In genomic region chr9:70891431-70892133, GRCm38 (mm10) we compare ENCODE assay signal across 9 mouse cellular contexts.
DNase-seq lines count a peak whose midpoint lies in the region; ATAC-seq lines count a peak whose summit lies in the region.
"Had no signal": no experiment of that assay in that cellular context is flagged by ENCODE, and none has a peak within 500 bp of the region (broad histone marks: within the 10 kb centered on the region; RNA-seq: fewer than 3 reads in every experiment).

No protein-coding gene starts in this region.

- H3K27me3 ChIP-seq in midbrain, embryonic 13.5 days = no peaks in the 10 kb centered on the region
- H3K27me3 ChIP-seq in hindbrain, embryonic 14.5 days (ENCODE audit: control insufficient read depth, insufficient read depth, low read length) = no peaks in the 10 kb centered on the region

- peak; percentile 41 to 75 for DNase-seq in left cerebral cortex, postnatal 10 days (ENCODE audit: extremely low spot score in 1 of 2, low spot score in 2 of 2)
- DNase-seq in left cerebral cortex, adult 11 months (ENCODE audit: low spot score) = no peak
- peak; percentile 66 for DNase-seq in kidney, postnatal 10 days
- DNase-seq in lung, postnatal 25 days (ENCODE audit: low spot score) = peak; percentile 52
- peak; percentile 37 for DNase-seq in thymus, postnatal 0 days (ENCODE audit: low spot score)
- DNase-seq in hindbrain, embryonic 14.5 days (ENCODE audit: low spot score) = no peak

- H3K4me1 ChIP-seq in midbrain, embryonic 13.5 days (replicated peaks) = no peaks in the 10 kb centered on the region
- no peaks in the 10 kb centered on the region for H3K4me1 ChIP-seq in hindbrain, embryonic 14.5 days (replicated peaks; ENCODE audit: control insufficient read depth, insufficient read depth, low read length)

- no peak overlapping the region for H3K9ac ChIP-seq in midbrain, embryonic 13.5 days (replicated peaks)
- no peak overlapping the region for H3K9ac ChIP-seq in hindbrain, embryonic 14.5 days

- H3K4me3 ChIP-seq in midbrain, embryonic 13.5 days (replicated peaks) = no peak overlapping the region
- H3K4me3 ChIP-seq in hindbrain, embryonic 14.5 days (replicated peaks; ENCODE audit: low read length) = no peak overlapping the region
- H3K4me3 ChIP-seq: myocyte had no signal

- no peak overlapping the region for H3K27ac ChIP-seq in midbrain, embryonic 13.5 days
- no peak overlapping the region for H3K27ac ChIP-seq in hindbrain, embryonic 14.5 days

- WGBS in midbrain, embryonic 13.5 days = 86% methylated on average over 8 of the region's 8 CpGs
- whole genome bisulfite sequencing in hindbrain, embryonic 14.5 days = 72% methylated on average over 8 of the region's 8 CpGs

- no peak overlapping the region for H3K4me2 ChIP-seq in midbrain, embryonic 13.5 days (replicated peaks)
- no peak overlapping the region for H3K4me2 ChIP-seq in hindbrain, embryonic 14.5 days (replicated peaks)

- H3K36me3 ChIP-seq in midbrain, embryonic 13.5 days = no peaks in the 10 kb centered on the region
- H3K36me3 ChIP-seq in hindbrain, embryonic 14.5 days (replicated peaks; ENCODE audit: control insufficient read depth, insufficient read depth) = no peaks in the 10 kb centered on the region

- H3K9me3 ChIP-seq in midbrain, embryonic 13.5 days = no peaks in the 10 kb centered on the region
- no peaks in the 10 kb centered on the region for H3K9me3 ChIP-seq in hindbrain, embryonic 14.5 days (ENCODE audit: control insufficient read depth, low read length)

- intact Hi-C loops in left cerebral cortex, postnatal 10 days (cut with DNase I) = no loop called here

- ATAC-seq in erythroblast, adult 5-6 weeks (replicated peaks; ENCODE audit: low FRiP score, poor library complexity, severe bottlenecking) = peak; percentile 56
- no peak for ATAC-seq in midbrain, embryonic 13.5 days
- no peak for ATAC-seq in hindbrain, embryonic 14.5 days (ENCODE audit: low FRiP score)

Comparison
In these comparisons a context has a peak if more than half of its experiments do, and no peak if none do; other contexts are left out.
1. DNase-seq: peak in left cerebral cortex, postnatal 10 days (2 of 2), kidney, postnatal 10 days (single experiment), lung, postnatal 25 days (single experiment) and thymus, postnatal 0 days (single experiment); none in left cerebral cortex, adult 11 months (single experiment) and hindbrain, embryonic 14.5 days (single experiment).